Mouse (Mus musculus): Measurements from ENCODE around the gene Ifi213. TPM values are rescaled to one million over a fixed set of nuclear protein-coding genes. Genes with fewer than 3 reads are reported as not detected.
A peak's percentile ranks its signal among the peaks of the same experiment; 100 is the strongest.
"Not testable (repeated sequence)": the region's sequence is repeated elsewhere in the genome, so short reads cannot be mapped to it uniquely, and the experiment has no call there.

The Ifi213 gene
- total and polyA plus RNA-seq, 3 experiments = 40.1 to 70.8 (median 46.5) TPM

GRCm38 (mm10) chr1:173630622-173631021 lies 31.5 kb upstream of the Ifi213 start, which contains the start of gene Ifi209:
Ifi209 (plus strand) TSS chr1:173630917.
- in situ Hi-C loops (cut with MboI; ENCODE audit: low pct_ligation_motif_present, low pct_unique_long_range_greater_than_20kb, low sequenced_read_pairs); H3K4me3 ChIP-seq (replicated peaks in 1 of 3; ENCODE audit: low read depth in 2 of 3, low read length in 2 of 3, poor library complexity in 1 of 3): not testable (repeated sequence)

GRCm38 (mm10) chr1:173626686-173627085 lies 27.6 kb upstream of the Ifi213 start:
- H3K4me1 ChIP-seq (ENCODE audit: control insufficient read depth in 1 of 2, insufficient read depth in 2 of 2) = peaks cover 0 to 26% of the 10 kb centered on the region in 2 experiments; a peak in 2 of 4 replicates
- H3K4me3 ChIP-seq (replicated peaks in 1 of 3; ENCODE audit: low read depth in 2 of 3, low read length in 2 of 3, poor library complexity in 1 of 3) = no peak overlapping the region
- no peaks in the 10 kb centered on the region for H3K27me3 ChIP-seq (replicated peaks)
- peak; percentile 26 for DNase-seq (ENCODE audit: extremely low read depth)
- no peak overlapping the region for H3K9ac ChIP-seq (ENCODE audit: insufficient read depth, low read depth)
- H3K36me3 ChIP-seq (replicated peaks in 1 of 2; ENCODE audit: control insufficient read depth in 1 of 2, insufficient read depth in 1 of 2, low read length in 1 of 2) = no peaks in the 10 kb centered on the region
- no peak overlapping the region for H3K27ac ChIP-seq (ENCODE audit: insufficient read depth, low read depth)
- no peak for TF ChIP-seq MAFK (IDR thresholded peaks at IDR 0.05; ENCODE audit: insufficient replicate concordance, low read length)
- no peak for TF ChIP-seq GABPA (IDR thresholded peaks at IDR 0.05; ENCODE audit: insufficient replicate concordance, low read depth, low read length)
- no peak for TF ChIP-seq NRF1 (IDR thresholded peaks at IDR 0.05; ENCODE audit: low read depth, low read length)
- no peak for TF ChIP-seq RCOR1 (conservative IDR thresholded peaks at IDR 0.05; ENCODE audit: low read depth, low read length)
- no peak for TF ChIP-seq CHD1 (IDR thresholded peaks at IDR 0.05; ENCODE audit: low read depth, low read length)
- no peak for TF ChIP-seq UBTF (IDR thresholded peaks at IDR 0.05; ENCODE audit: low read depth, low read length)
- no peak for TF ChIP-seq MEF2A (IDR thresholded peaks at IDR 0.05; ENCODE audit: borderline replicate concordance, low read depth, low read length)
- TF ChIP-seq ZMIZ1 (IDR thresholded peaks at IDR 0.05; ENCODE audit: low read depth, low read length) = no peak
- no peak for TF ChIP-seq POLR2AphosphoS2 (IDR thresholded peaks at IDR 0.05; ENCODE audit: low read depth, low read length)
- TF ChIP-seq TBP (conservative IDR thresholded peaks at IDR 0.05; ENCODE audit: low read depth, low read length) = no peak
- TF ChIP-seq PAX5 (IDR thresholded peaks at IDR 0.05; ENCODE audit: low read length) = no peak
- TF ChIP-seq SIN3A (IDR thresholded peaks at IDR 0.05; ENCODE audit: low read length) = no peak
- no peak for TF ChIP-seq MAX (IDR thresholded peaks at IDR 0.05; ENCODE audit: low read length)
- no peaks in the 10 kb centered on the region for H3K9me3 ChIP-seq (replicated peaks; ENCODE audit: low read length)
- H3K79me2 ChIP-seq (replicated peaks; ENCODE audit: control insufficient read depth, extremely low read depth, insufficient read depth, poor library complexity, severe bottlenecking) = no peaks in the 10 kb centered on the region
- dilution Hi-C loops (cut with MboI; ENCODE audit: extremely low pct_ligation_motif_present, extremely low pct_unique_long_range_greater_than_20kb, low sequenced_read_pairs) = no loop called here
- H3K4me2 ChIP-seq (ENCODE audit: insufficient read depth, low read depth, poor library complexity, severe bottlenecking) = no peak overlapping the region
- in situ Hi-C loops (cut with MboI; ENCODE audit: low pct_ligation_motif_present, low pct_unique_long_range_greater_than_20kb, low sequenced_read_pairs) = no loop called here

More at GRCm38 (mm10) chr1:173630622-173631021, 31.5 kb upstream of the Ifi213 start, which contains the start of gene Ifi209:
- H3K79me2 ChIP-seq (replicated peaks; ENCODE audit: control insufficient read depth, extremely low read depth, insufficient read depth, poor library complexity, severe bottlenecking); dilution Hi-C loops (cut with MboI; ENCODE audit: extremely low pct_ligation_motif_present, extremely low pct_unique_long_range_greater_than_20kb, low sequenced_read_pairs); H3K27me3 ChIP-seq (replicated peaks); H3K36me3 ChIP-seq (replicated peaks in 1 of 2; ENCODE audit: control insufficient read depth in 1 of 2, insufficient read depth in 1 of 2, low read length in 1 of 2); H3K9ac ChIP-seq (ENCODE audit: insufficient read depth, low read depth); H3K9me3 ChIP-seq (replicated peaks; ENCODE audit: low read length); H3K27ac ChIP-seq (ENCODE audit: insufficient read depth, low read depth): not testable (repeated sequence)
- peaks cover 0 to 14% of the 10 kb centered on the region in 2 experiments; a peak in 2 of 4 replicates for H3K4me1 ChIP-seq (ENCODE audit: control insufficient read depth in 1 of 2, insufficient read depth in 2 of 2)
- TF ChIP-seq ELF1 (IDR thresholded peaks at IDR 0.05; ENCODE audit: low read depth, low read length) = peak; percentile 47; the same call in 1 of the 2 replicates
- peak; percentile 24; the same call in 1 of the 2 replicates for TF ChIP-seq IRF4 (IDR thresholded peaks at IDR 0.05; ENCODE audit: low read depth, low read length)
- peak within 1 kb of the TSS; percentile 87 for H3K4me2 ChIP-seq (ENCODE audit: insufficient read depth, low read depth, poor library complexity, severe bottlenecking)
- DNase-seq (ENCODE audit: extremely low read depth) = peak; percentile 61

All from CH12.LX (cell line).